Mouse (Mus musculus): ENCODE measurements at regions not wholly inside any gene's neighbourhood (a gene's known extent, or its start where the extent isn't known, plus 50 kb on each side); places are given as distances from the start of the nearest gene placed in this dataset.

GRCm38 (mm10) chr12:107127591-107127990 lies 360.8 kb upstream of the 3110018I06Rik start:
- no peak for TF ChIP-seq GATA4 (IDR thresholded peaks at IDR 0.05; ENCODE audit: insufficient replicate concordance, low read length)

- TF ChIP-seq GATA4 (IDR thresholded peaks at IDR 0.05; ENCODE audit: insufficient replicate concordance, low read length), result no peak
Observed at GRCm38 (mm10) chr12:107129232-107129631, 359.2 kb upstream of the 3110018I06Rik start.

- TF ChIP-seq GATA4 (IDR thresholded peaks at IDR 0.05; ENCODE audit: insufficient replicate concordance, low read length), result no peak
Observed at GRCm38 (mm10) chr12:107131351-107131750, 357.1 kb upstream of the 3110018I06Rik start.

- TF ChIP-seq GATA4 (IDR thresholded peaks at IDR 0.05; ENCODE audit: insufficient replicate concordance, low read length), result no peak
Observed at GRCm38 (mm10) chr12:107131841-107132240, 356.6 kb upstream of the 3110018I06Rik start.

GRCm38 (mm10) chr12:107132501-107132900 lies 355.9 kb upstream of the 3110018I06Rik start:
- no peak for TF ChIP-seq GATA4 (IDR thresholded peaks at IDR 0.05; ENCODE audit: insufficient replicate concordance, low read length)

GRCm38 (mm10) chr12:107134353-107134752 lies 354.1 kb upstream of the 3110018I06Rik start:
- no peak for TF ChIP-seq GATA4 (IDR thresholded peaks at IDR 0.05; ENCODE audit: insufficient replicate concordance, low read length)

- no peak for TF ChIP-seq GATA4 (IDR thresholded peaks at IDR 0.05; ENCODE audit: insufficient replicate concordance, low read length)
Observed at GRCm38 (mm10) chr12:107138677-107139400, 349.6 kb upstream of the 3110018I06Rik start.

GRCm38 (mm10) chr12:107140957-107141595 lies 347.4 kb upstream of the 3110018I06Rik start:
- TF ChIP-seq GATA4 (IDR thresholded peaks at IDR 0.05; ENCODE audit: insufficient replicate concordance, low read length), result no peak

GRCm38 (mm10) chr12:107142226-107142625 lies 346.2 kb upstream of the 3110018I06Rik start:
- no peak for TF ChIP-seq GATA4 (IDR thresholded peaks at IDR 0.05; ENCODE audit: insufficient replicate concordance, low read length)

- TF ChIP-seq GATA4 (IDR thresholded peaks at IDR 0.05; ENCODE audit: insufficient replicate concordance, low read length), result no peak
Observed at GRCm38 (mm10) chr12:107146608-107147121, 341.8 kb upstream of the 3110018I06Rik start.

- no peak for TF ChIP-seq GATA4 (IDR thresholded peaks at IDR 0.05; ENCODE audit: insufficient replicate concordance, low read length)
Observed at GRCm38 (mm10) chr12:107148451-107148850, 340.0 kb upstream of the 3110018I06Rik start.

- no peak for TF ChIP-seq GATA4 (IDR thresholded peaks at IDR 0.05; ENCODE audit: insufficient replicate concordance, low read length)
Observed at GRCm38 (mm10) chr12:107151089-107151488, 337.3 kb upstream of the 3110018I06Rik start.

- no peak for TF ChIP-seq GATA4 (IDR thresholded peaks at IDR 0.05; ENCODE audit: insufficient replicate concordance, low read length)
Observed at GRCm38 (mm10) chr12:107154668-107155067, 333.8 kb upstream of the 3110018I06Rik start.

- no peak for TF ChIP-seq GATA4 (IDR thresholded peaks at IDR 0.05; ENCODE audit: insufficient replicate concordance, low read length)
Observed at GRCm38 (mm10) chr12:107156791-107157428, 331.5 kb upstream of the 3110018I06Rik start.

GRCm38 (mm10) chr12:107159126-107159525 lies 329.3 kb upstream of the 3110018I06Rik start:
- no peak for TF ChIP-seq GATA4 (IDR thresholded peaks at IDR 0.05; ENCODE audit: insufficient replicate concordance, low read length)

GRCm38 (mm10) chr12:107160137-107160536 lies 328.3 kb upstream of the 3110018I06Rik start:
- no peak for TF ChIP-seq GATA4 (IDR thresholded peaks at IDR 0.05; ENCODE audit: insufficient replicate concordance, low read length)

All from liver, adult (tissue).